Mouse (Mus musculus): ENCODE measurements around the gene Ankdd1a. TPM values are rescaled to one million over a fixed set of nuclear protein-coding genes. Genes with fewer than 3 reads are reported as not detected.

The Ankdd1a gene
- total RNA-seq, 1 experiment = not detected

- H3K4me3 ChIP-seq (ENCODE audit: insufficient read depth in 1 of 2, low read depth in 1 of 2, low read length in 2 of 2, poor library complexity in 1 of 2, severe bottlenecking in 1 of 2) = no peak overlapping the region
- peaks cover 2% of the 10 kb centered on the region; the same call in 1 of the 2 replicates for H3K36me3 ChIP-seq (ENCODE audit: control insufficient read depth, insufficient read depth, low read length, poor library complexity, severe bottlenecking)
- no peak overlapping the region for H3K27ac ChIP-seq (ENCODE audit: insufficient read depth, low read depth, low read length, poor library complexity, severe bottlenecking)
- no peak overlapping the region for H3K9ac ChIP-seq (ENCODE audit: insufficient read depth, low read depth, low read length, poor library complexity, severe bottlenecking)
- H3K4me1 ChIP-seq (ENCODE audit: control insufficient read depth in 2 of 2, insufficient read depth in 2 of 2, low read length in 2 of 2, poor library complexity in 1 of 2) = no peaks in the 10 kb centered on the region
- no peak for DNase-seq (ENCODE audit: low read depth, low spot score)
- in situ Hi-C loops (cut with MboI; ENCODE audit: low sequenced_read_pairs in 2 of 2, unreplicated experiment in 2 of 2) = no loop called here
- no peak for TF ChIP-seq ZNF384 (IDR thresholded peaks at IDR 0.05; ENCODE audit: low read depth, low read length)
- no peak for TF ChIP-seq CHD2 (IDR thresholded peaks at IDR 0.05; ENCODE audit: low read depth, low read length)
- no peak for TF ChIP-seq MAFK (IDR thresholded peaks at IDR 0.05; ENCODE audit: insufficient read depth, low read depth, low read length)
- TF ChIP-seq HCFC1 (IDR thresholded peaks at IDR 0.05; ENCODE audit: borderline replicate concordance, insufficient read depth, low read length) = no peak
- no peak for TF ChIP-seq ZC3H11A (IDR thresholded peaks at IDR 0.05; ENCODE audit: borderline replicate concordance, low read depth, low read length)
- H3K9me3 ChIP-seq (ENCODE audit: control insufficient read depth, insufficient read depth, low read depth, low read length) = no peaks in the 10 kb centered on the region
Observed at GRCm38 (mm10) chr9:65492351-65492750, 27.6 kb downstream of the Ankdd1a start.

- no peak for TF ChIP-seq MAFK (IDR thresholded peaks at IDR 0.05; ENCODE audit: insufficient read depth, low read depth, low read length)
- TF ChIP-seq HCFC1 (IDR thresholded peaks at IDR 0.05; ENCODE audit: borderline replicate concordance, insufficient read depth, low read length) = no peak
- no peak for TF ChIP-seq ZNF384 (IDR thresholded peaks at IDR 0.05; ENCODE audit: low read depth, low read length)
- TF ChIP-seq CHD2 (IDR thresholded peaks at IDR 0.05; ENCODE audit: low read depth, low read length) = no peak
- TF ChIP-seq ZC3H11A (IDR thresholded peaks at IDR 0.05; ENCODE audit: borderline replicate concordance, low read depth, low read length) = no peak
Observed at GRCm38 (mm10) chr9:65491476-65491875, 28.5 kb downstream of the Ankdd1a start.

GRCm38 (mm10) chr9:65480071-65480470 lies 39.9 kb downstream of the Ankdd1a start:
- no peak for TF ChIP-seq ZC3H11A (IDR thresholded peaks at IDR 0.05; ENCODE audit: borderline replicate concordance, low read depth, low read length)
- no peak for TF ChIP-seq CHD2 (IDR thresholded peaks at IDR 0.05; ENCODE audit: low read depth, low read length)
- TF ChIP-seq HCFC1 (IDR thresholded peaks at IDR 0.05; ENCODE audit: borderline replicate concordance, insufficient read depth, low read length) = no peak
- TF ChIP-seq MAFK (IDR thresholded peaks at IDR 0.05; ENCODE audit: insufficient read depth, low read depth, low read length) = no peak
- no peak for TF ChIP-seq ZNF384 (IDR thresholded peaks at IDR 0.05; ENCODE audit: low read depth, low read length)
- H3K4me1 ChIP-seq (ENCODE audit: control insufficient read depth in 2 of 2, insufficient read depth in 2 of 2, low read length in 2 of 2, poor library complexity in 1 of 2) = no peaks in the 10 kb centered on the region
- no peak overlapping the region for H3K27ac ChIP-seq (ENCODE audit: insufficient read depth, low read depth, low read length, poor library complexity, severe bottlenecking)
- no peaks in the 10 kb centered on the region for H3K9me3 ChIP-seq (ENCODE audit: control insufficient read depth, insufficient read depth, low read depth, low read length)
- peaks cover 10% of the 10 kb centered on the region; the same call in 1 of the 2 replicates for H3K36me3 ChIP-seq (ENCODE audit: control insufficient read depth, insufficient read depth, low read length, poor library complexity, severe bottlenecking)
- no peak overlapping the region for H3K9ac ChIP-seq (ENCODE audit: insufficient read depth, low read depth, low read length, poor library complexity, severe bottlenecking)
- in situ Hi-C loops (cut with MboI; ENCODE audit: low sequenced_read_pairs in 2 of 2, unreplicated experiment in 2 of 2) = no loop called here
- no peak for DNase-seq (ENCODE audit: low read depth, low spot score)
- no peak overlapping the region for H3K4me3 ChIP-seq (ENCODE audit: insufficient read depth in 1 of 2, low read depth in 1 of 2, low read length in 2 of 2, poor library complexity in 1 of 2, severe bottlenecking in 1 of 2)

More at GRCm38 (mm10) chr9:65491476-65491875, 28.5 kb downstream of the Ankdd1a start:
- DNase-seq (ENCODE audit: low read depth, low spot score) = no peak
- Histone ChIP-seq H3K9me3 (ENCODE audit: control insufficient read depth, insufficient read depth, low read depth, low read length) (no peaks in the 10 kb centered on the region), H3K36me3 (ENCODE audit: control insufficient read depth, insufficient read depth, low read length, poor library complexity, severe bottlenecking) (peaks cover 4% of the 10 kb centered on the region; the same call in 1 of the 2 replicates), H3K4me1 (ENCODE audit: control insufficient read depth in 2 of 2, insufficient read depth in 2 of 2, low read length in 2 of 2, poor library complexity in 1 of 2) (no peaks in the 10 kb centered on the region), H3K27ac (ENCODE audit: insufficient read depth, low read depth, low read length, poor library complexity, severe bottlenecking) (no peak overlapping the region), H3K9ac (ENCODE audit: insufficient read depth, low read depth, low read length, poor library complexity, severe bottlenecking) (no peak overlapping the region), H3K4me3 (ENCODE audit: insufficient read depth in 1 of 2, low read depth in 1 of 2, low read length in 2 of 2, poor library complexity in 1 of 2, severe bottlenecking in 1 of 2) (no peak overlapping the region)
- in situ Hi-C loops (cut with MboI; ENCODE audit: low sequenced_read_pairs in 2 of 2, unreplicated experiment in 2 of 2) = no loop called here

- in situ Hi-C loops (cut with MboI; ENCODE audit: low sequenced_read_pairs in 2 of 2, unreplicated experiment in 2 of 2) = no loop called here
- H3K9me3 ChIP-seq (ENCODE audit: control insufficient read depth, insufficient read depth, low read depth, low read length) = no peaks in the 10 kb centered on the region
- TF ChIP-seq ZNF384 (IDR thresholded peaks at IDR 0.05; ENCODE audit: low read depth, low read length) (no peak), ZC3H11A (IDR thresholded peaks at IDR 0.05; ENCODE audit: borderline replicate concordance, low read depth, low read length) (no peak), MAFK (IDR thresholded peaks at IDR 0.05; ENCODE audit: insufficient read depth, low read depth, low read length) (no peak), HCFC1 (IDR thresholded peaks at IDR 0.05; ENCODE audit: borderline replicate concordance, insufficient read depth, low read length) (no peak), CHD2 (IDR thresholded peaks at IDR 0.05; ENCODE audit: low read depth, low read length) (no peak)
- H3K36me3 ChIP-seq (ENCODE audit: control insufficient read depth, insufficient read depth, low read length, poor library complexity, severe bottlenecking) = peaks cover 8% of the 10 kb centered on the region; the same call in 1 of the 2 replicates
- H3K27ac ChIP-seq (ENCODE audit: insufficient read depth, low read depth, low read length, poor library complexity, severe bottlenecking) = no peak overlapping the region
- H3K4me3 ChIP-seq (ENCODE audit: insufficient read depth in 1 of 2, low read depth in 1 of 2, low read length in 2 of 2, poor library complexity in 1 of 2, severe bottlenecking in 1 of 2) = no peak overlapping the region
- H3K9ac ChIP-seq (ENCODE audit: insufficient read depth, low read depth, low read length, poor library complexity, severe bottlenecking) = no peak overlapping the region
- DNase-seq (ENCODE audit: low read depth, low spot score) = no peak
- H3K4me1 ChIP-seq (ENCODE audit: control insufficient read depth in 2 of 2, insufficient read depth in 2 of 2, low read length in 2 of 2, poor library complexity in 1 of 2) = no peaks in the 10 kb centered on the region
Observed at GRCm38 (mm10) chr9:65479158-65479557, 40.8 kb downstream of the Ankdd1a start.

All from ES-E14 (cell line).